Mouse (Mus musculus): ENCODE results near the gene Txndc16. TPM values are rescaled to one million over a fixed set of nuclear protein-coding genes. Genes with fewer than 3 reads are reported as not detected.
A peak's percentile ranks its signal among the peaks of the same experiment; 100 is the strongest.

Gene Txndc16
- 1.2 TPM for polyA plus RNA-seq (2012; fragmentation: generic; extraction: Trizol)

DNA sequence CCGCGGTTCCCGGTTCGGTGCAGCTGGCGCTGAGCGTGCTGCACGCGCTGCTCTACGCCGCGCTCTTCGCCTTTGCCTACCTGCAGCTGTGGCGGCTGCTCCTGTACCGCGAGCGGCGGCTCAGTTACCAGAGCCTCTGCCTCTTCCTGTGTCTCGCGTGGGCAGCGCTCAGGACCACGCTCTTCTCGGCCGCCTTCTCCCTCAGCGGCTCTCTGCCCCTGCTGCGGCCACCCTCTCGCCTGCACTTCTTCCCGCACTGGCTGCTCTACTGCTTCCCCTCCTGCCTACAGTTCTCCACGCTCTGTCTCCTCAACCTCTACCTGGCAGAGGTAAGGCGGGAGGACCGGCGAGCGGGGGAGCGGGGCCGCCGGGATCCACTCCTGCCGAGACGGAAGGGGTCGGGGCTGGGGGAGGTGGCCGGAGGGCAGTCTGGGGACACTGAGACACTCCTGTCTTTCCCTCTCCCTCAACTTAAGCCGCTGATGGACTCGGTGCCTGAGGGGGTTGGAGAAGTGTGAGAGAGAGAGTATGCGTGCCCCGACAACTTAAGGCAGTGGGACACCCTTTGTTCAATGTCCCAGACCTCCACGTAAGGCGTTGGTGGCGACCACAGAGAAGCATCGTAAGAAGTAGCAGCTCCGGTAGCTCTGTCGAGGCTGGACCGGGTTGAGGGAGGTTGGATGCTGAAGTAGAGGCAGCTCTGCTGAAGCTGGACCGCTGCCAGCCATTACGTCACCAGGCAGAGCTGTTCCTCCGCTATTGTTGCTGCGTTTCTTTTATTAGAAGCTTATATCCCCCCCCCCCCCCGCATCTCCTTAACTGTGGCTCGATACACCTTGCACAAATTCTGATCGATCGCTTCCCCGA is at the start of gene Txndc16:
Txndc16 (minus strand) TSS at position 239 of the 867 bp plus-strand sequence.
- H3K36me3 ChIP-seq (ENCODE audit: control insufficient read depth, insufficient read depth), result no peaks in the 10 kb centered on the region
- TF ChIP-seq POLR2AphosphoS2 (IDR thresholded peaks at IDR 0.05; ENCODE audit: insufficient read length, low read depth) (no peak), CEBPB (IDR thresholded peaks at IDR 0.05; ENCODE audit: insufficient read depth, poor library complexity, severe bottlenecking) (no peak), MAX (IDR thresholded peaks at IDR 0.05; ENCODE audit: low read depth) (no peak), POLR2A (IDR thresholded peaks at IDR 0.05; ENCODE audit: insufficient read length, low read depth) (no peak), USF1 (IDR thresholded peaks at IDR 0.05; ENCODE audit: low read depth) (no peak), MYOG (IDR thresholded peaks at IDR 0.05; ENCODE audit: control insufficient read depth in 1 of 3, insufficient read depth in 1 of 3, insufficient read length in 2 of 3, low read depth in 2 of 3) (peak in 2 of 3 experiments; percentile 42 to 54), MYOD1 (IDR thresholded peaks at IDR 0.05; ENCODE audit: control insufficient read depth in 1 of 3, insufficient read length in 2 of 3, low read depth in 2 of 3) (peak in 2 of 3 experiments; percentile 22 to 61), E2F4 (IDR thresholded peaks at IDR 0.05; ENCODE audit: insufficient read depth) (no peak), SRF (IDR thresholded peaks at IDR 0.05; ENCODE audit: control insufficient read depth, insufficient read length, low read depth) (no peak)
- no peaks in the 10 kb centered on the region for H3K79me2 ChIP-seq (ENCODE audit: control insufficient read depth, insufficient read depth)
- H3K27me3 ChIP-seq (ENCODE audit: control insufficient read depth, insufficient read depth, insufficient read length), result peaks cover 14% of the 10 kb centered on the region
- H3ac ChIP-seq (ENCODE audit: control insufficient read depth, insufficient read length), result peak within 1 kb of the TSS; percentile 27
- peak within 1 kb of the TSS; percentile 29 for H3K4me3 ChIP-seq
- peak within 1 kb of the TSS; percentile 99 for H3K4me2 ChIP-seq (ENCODE audit: low read depth)

DNA sequence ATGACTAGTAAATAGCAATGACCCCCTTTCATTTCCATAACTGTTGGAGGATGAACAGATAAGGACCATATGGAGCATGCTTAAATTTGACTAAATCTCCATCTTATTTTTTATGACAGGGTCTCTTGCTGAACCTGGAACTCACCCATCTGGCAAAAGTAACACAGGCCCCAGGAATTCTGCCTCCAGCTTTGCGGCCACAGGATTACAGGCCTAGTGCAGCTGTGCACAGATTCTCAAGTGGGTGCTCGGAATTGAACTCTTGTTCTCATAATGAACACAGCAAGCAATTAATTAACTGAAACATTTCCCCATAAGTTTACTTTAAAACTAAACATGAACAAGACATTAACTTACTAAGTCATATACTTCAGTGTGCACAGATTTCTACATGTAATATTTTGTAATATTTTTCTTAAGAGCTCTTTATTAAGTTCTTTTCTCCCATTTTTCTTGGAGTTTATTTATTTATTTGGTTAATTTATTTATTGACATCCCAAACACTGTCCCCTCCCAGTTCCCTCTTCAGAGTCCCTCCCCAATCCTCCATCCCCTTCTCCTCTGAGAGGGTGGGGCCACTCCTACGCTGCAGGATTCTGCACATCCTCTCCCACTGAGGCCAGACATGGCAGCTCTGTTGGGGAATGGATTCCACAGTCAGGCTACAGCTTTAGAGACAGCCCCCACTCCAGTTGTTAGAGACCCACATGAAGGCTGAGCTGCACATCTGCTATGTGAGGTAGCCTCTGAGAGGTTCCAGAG is 43.9 kb upstream of the Txndc16 start:
- Histone ChIP-seq H3K36me3 (ENCODE audit: control insufficient read depth, insufficient read depth) (no peaks in the 10 kb centered on the region), H3K4me3 (no peak overlapping the region), H3K27me3 (ENCODE audit: control insufficient read depth, insufficient read depth, insufficient read length) (no peaks in the 10 kb centered on the region), H3K79me2 (ENCODE audit: control insufficient read depth, insufficient read depth) (no peaks in the 10 kb centered on the region), H3K4me2 (ENCODE audit: low read depth) (no peak overlapping the region), H3ac (ENCODE audit: control insufficient read depth, insufficient read length) (no peak overlapping the region)
- TF ChIP-seq E2F4 (IDR thresholded peaks at IDR 0.05; ENCODE audit: insufficient read depth) (no peak), REST (IDR thresholded peaks at IDR 0.05; ENCODE audit: insufficient read depth, insufficient read length) (no peak), MYOD1 (IDR thresholded peaks at IDR 0.05; ENCODE audit: control insufficient read depth in 1 of 3, insufficient read length in 2 of 3, low read depth in 2 of 3) (no peak), POLR2A (IDR thresholded peaks at IDR 0.05; ENCODE audit: insufficient read length, low read depth) (no peak), SRF (IDR thresholded peaks at IDR 0.05; ENCODE audit: control insufficient read depth, insufficient read length, low read depth) (no peak), TCF3 (IDR thresholded peaks at IDR 0.05; ENCODE audit: insufficient read length, low read depth) (no peak), MYOG (IDR thresholded peaks at IDR 0.05; ENCODE audit: control insufficient read depth in 1 of 3, insufficient read depth in 1 of 3, insufficient read length in 2 of 3, low read depth in 2 of 3) (no peak), MAX (IDR thresholded peaks at IDR 0.05; ENCODE audit: low read depth) (no peak), USF1 (IDR thresholded peaks at IDR 0.05; ENCODE audit: low read depth) (no peak), CEBPB (IDR thresholded peaks at IDR 0.05; ENCODE audit: insufficient read depth, poor library complexity, severe bottlenecking) (no peak), POLR2AphosphoS2 (IDR thresholded peaks at IDR 0.05; ENCODE audit: insufficient read length, low read depth) (no peak), TCF12 (IDR thresholded peaks at IDR 0.05; ENCODE audit: insufficient read depth, poor library complexity, severe bottlenecking) (no peak)

DNA sequence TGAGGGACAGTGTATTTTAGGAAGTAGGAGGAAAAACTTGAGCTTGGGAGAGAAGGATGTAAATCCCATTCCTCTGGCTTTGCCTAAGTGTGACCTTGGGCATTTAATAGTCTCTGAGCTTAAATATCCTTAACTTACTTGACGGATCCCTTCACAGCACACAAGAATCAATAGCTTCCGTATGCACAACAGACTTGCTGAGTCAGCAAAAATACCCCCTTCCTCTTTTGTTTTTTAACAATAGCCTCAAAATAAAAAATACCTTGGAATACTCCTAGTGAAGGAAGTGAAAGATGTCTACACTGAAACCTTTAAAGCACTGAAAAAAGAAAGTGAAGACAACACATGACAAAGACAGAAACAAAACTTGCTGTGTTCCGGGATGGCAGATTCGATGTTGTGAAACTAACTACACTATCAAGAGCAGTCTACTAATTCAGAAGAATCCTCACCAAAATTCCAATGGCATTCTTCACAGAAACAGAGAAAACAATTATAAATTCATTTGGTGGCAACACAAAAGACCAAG is 31.5 kb upstream of the Txndc16 start:
- Histone ChIP-seq H3K79me2 (ENCODE audit: control insufficient read depth, insufficient read depth) (no peaks in the 10 kb centered on the region), H3ac (ENCODE audit: control insufficient read depth, insufficient read length) (no peak overlapping the region), H3K4me2 (ENCODE audit: low read depth) (no peak overlapping the region), H3K27me3 (ENCODE audit: control insufficient read depth, insufficient read depth, insufficient read length) (no peaks in the 10 kb centered on the region), H3K4me3 (no peak overlapping the region), H3K36me3 (ENCODE audit: control insufficient read depth, insufficient read depth) (no peaks in the 10 kb centered on the region)
- TF ChIP-seq POLR2A (IDR thresholded peaks at IDR 0.05; ENCODE audit: insufficient read length, low read depth), result no peak

DNA sequence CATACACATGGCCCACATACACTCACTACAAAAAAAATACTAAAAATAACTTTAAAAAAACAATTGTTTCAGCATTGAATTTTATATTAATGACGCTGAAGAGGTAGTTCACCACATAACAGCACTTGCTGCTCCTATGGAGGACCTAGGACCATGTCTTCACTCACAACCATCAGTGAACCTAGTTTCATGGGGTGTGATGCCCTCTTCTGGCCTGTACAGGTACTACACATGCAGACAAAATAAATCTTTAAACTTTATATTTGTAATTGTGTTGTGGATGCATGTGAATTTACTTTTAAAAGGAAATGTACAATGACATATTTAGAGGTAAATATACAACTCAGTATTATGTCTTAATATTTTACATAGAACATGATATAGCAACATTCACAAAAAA is 21.5 kb upstream of the Txndc16 start:
- H3K27me3 ChIP-seq (ENCODE audit: control insufficient read depth, insufficient read depth, insufficient read length), result no peaks in the 10 kb centered on the region
- no peaks in the 10 kb centered on the region for H3K36me3 ChIP-seq (ENCODE audit: control insufficient read depth, insufficient read depth)
- TF ChIP-seq E2F4 (IDR thresholded peaks at IDR 0.05; ENCODE audit: insufficient read depth) (no peak), SRF (IDR thresholded peaks at IDR 0.05; ENCODE audit: control insufficient read depth, insufficient read length, low read depth) (no peak), POLR2A (IDR thresholded peaks at IDR 0.05; ENCODE audit: insufficient read length, low read depth) (no peak), MYOD1 (IDR thresholded peaks at IDR 0.05; ENCODE audit: control insufficient read depth in 1 of 3, insufficient read length in 2 of 3, low read depth in 2 of 3) (no peak), TCF3 (IDR thresholded peaks at IDR 0.05; ENCODE audit: insufficient read length, low read depth) (no peak), CEBPB (IDR thresholded peaks at IDR 0.05; ENCODE audit: insufficient read depth, poor library complexity, severe bottlenecking) (no peak), TCF12 (IDR thresholded peaks at IDR 0.05; ENCODE audit: insufficient read depth, poor library complexity, severe bottlenecking) (no peak), MYOG (IDR thresholded peaks at IDR 0.05; ENCODE audit: control insufficient read depth in 1 of 3, insufficient read depth in 1 of 3, insufficient read length in 2 of 3, low read depth in 2 of 3) (no peak)
- no peak overlapping the region for H3ac ChIP-seq (ENCODE audit: control insufficient read depth, insufficient read length)
- no peaks in the 10 kb centered on the region for H3K79me2 ChIP-seq (ENCODE audit: control insufficient read depth, insufficient read depth)
- no peak overlapping the region for H3K4me3 ChIP-seq
- H3K4me2 ChIP-seq (ENCODE audit: low read depth), result no peak overlapping the region
